Mouse (Mus musculus): ENCODE data around the gene Tbc1d1. TPM values are rescaled to one million over a fixed set of nuclear protein-coding genes. Genes with fewer than 3 reads are reported as not detected.

The Tbc1d1 gene
- total RNA-seq, 4 experiments from 2014 or later = 52.4 to 135 (median 62.0) TPM

DNA sequence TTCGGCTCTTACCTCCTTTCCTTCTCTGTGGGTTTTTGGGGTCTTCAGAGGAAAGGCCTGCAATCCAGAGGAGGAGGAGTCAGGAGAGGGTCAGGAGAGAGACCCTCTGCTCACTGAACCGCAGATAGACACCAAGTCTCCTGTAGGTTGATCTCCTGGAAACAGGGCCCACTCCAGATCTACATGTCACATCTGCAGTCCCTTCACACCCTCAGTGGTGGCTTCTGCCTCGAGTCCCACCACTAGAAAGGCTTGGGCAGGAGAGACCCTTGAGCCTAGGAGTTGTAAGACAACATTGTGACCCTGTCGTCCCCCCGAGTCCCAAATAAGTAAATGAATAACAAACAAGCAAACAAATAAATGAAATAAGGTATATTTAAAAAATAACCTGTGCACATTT is 223.7 kb downstream of the Tbc1d1 start:
- DNase-seq (ENCODE audit: low spot score in 2 of 2) = no peak

DNA sequence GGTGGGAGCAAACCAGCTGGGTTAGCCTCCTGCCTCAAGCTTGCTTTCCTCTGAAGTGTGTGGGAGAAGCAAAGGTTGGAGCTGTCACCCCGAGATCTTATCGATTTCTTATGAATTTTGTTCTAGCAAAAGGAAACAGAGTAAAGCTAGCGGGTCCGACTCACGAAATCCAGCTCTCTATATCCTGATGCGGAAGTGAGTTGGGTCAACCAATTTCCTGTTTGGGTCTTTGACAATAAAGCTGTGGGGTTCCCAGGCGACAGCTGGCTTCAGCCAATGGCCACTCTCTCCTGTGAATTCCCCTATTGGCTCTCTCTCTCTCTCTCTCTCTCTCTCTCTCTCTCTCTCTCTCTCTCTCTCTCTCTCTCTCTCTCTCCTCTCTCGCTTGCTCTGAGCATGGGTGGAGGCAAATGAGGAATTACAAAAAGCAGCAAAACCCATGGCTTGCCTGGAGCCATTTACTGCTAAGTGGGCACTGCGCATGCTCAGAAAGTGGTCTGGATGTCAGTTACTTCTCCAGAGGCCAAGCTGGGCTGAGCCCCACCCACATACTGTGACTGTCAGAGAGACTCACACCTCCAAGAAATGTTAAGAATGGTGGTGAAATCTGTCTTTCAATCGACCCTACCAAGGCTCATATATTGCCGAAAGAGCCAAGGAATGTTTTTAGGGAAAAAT is 224.7 kb downstream of the Tbc1d1 start:
- no peak for DNase-seq (ENCODE audit: low spot score in 2 of 2)

DNA sequence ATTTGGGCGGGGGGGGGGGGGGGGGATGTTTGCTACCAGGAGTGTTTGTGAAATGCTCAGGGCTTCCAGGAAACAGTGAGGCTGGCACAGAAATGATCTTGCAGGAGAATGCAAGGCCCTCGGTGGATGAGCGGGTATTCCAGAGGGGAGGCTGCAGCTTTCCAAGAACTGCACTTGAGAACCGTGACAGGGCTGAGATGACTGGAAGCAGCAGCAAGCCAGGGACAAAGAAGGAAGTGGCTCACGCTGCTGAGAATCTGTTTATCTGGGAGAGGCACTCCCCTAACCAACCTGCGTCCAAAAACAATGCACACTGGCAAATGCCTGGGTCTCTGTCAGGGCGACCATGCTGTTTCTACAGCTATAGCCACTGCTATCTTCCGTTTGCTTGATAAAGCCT is 225.4 kb downstream of the Tbc1d1 start:
- no peak for DNase-seq (ENCODE audit: low spot score in 2 of 2)

DNA sequence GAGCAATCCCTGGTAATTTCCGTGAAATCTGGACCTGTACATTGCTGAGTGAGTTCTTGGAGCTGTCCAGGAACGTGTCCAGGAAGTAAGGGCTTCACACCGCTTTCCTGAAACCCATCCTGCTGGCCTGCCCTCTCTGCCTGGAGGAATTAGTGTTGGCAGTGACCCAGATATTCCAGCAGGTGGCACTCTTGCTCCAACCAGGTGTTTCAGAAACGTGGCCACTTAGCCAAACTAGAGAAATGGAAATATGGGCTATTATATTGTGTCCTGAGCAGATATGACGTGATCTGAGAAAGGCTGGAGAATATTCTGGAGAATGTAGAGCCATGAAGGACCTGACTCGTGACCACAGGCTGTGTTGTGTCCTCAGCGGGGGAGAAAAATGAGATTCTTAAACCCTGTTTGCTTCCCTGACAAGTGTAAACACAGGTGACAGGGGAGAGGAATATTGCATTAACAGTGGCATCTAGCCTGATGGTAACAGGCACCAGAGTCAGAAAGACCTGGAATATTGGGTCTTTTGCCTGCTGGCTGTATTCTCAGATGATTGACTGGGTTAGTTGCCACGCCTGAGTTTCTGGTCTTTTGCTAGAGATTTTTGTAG is 226.4 kb downstream of the Tbc1d1 start:
- peak; percentile 52 to 58 for DNase-seq (ENCODE audit: low spot score in 2 of 2)

DNA sequence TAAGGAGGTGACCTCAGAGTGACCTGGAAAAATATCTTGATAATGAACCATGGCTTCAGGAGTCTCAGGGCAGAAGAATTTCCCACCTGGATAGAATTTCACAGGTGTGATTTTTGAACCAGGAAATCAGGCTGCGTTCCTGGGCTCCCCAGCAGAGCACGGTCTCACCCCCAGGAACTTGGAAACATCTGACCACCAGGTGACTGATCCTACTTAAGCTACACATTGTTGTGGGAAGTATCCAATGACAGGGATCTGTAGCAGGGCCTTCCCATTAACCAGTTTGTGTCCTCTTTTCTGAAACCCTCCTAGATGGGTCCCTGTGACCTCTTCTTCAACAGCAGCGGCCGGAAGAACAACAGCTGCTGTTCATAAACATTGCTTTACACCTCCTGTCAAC is 227.1 kb downstream of the Tbc1d1 start:
- DNase-seq (ENCODE audit: low spot score in 2 of 2) = no peak

DNA sequence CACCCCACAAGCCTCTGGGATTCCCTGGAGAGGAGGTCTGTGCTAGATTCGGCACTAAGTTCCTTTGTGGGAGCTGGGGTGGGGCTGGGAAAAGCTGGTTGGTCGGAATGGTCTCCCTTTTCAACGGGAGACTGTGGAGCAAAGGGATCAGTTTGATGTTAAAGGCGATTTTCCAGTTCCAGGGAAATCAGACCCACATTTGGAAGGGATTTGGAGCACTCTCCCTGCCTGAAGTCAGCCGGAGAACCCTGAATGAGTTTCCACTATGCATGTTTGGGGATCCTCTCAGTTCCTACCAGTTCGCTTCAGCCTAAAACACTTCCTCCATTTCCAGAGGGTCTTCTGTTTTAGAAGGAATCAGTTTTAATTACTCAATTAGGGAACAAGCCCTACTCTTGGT is 228.4 kb downstream of the Tbc1d1 start:
- DNase-seq (ENCODE audit: low spot score in 2 of 2) = no peak

DNA sequence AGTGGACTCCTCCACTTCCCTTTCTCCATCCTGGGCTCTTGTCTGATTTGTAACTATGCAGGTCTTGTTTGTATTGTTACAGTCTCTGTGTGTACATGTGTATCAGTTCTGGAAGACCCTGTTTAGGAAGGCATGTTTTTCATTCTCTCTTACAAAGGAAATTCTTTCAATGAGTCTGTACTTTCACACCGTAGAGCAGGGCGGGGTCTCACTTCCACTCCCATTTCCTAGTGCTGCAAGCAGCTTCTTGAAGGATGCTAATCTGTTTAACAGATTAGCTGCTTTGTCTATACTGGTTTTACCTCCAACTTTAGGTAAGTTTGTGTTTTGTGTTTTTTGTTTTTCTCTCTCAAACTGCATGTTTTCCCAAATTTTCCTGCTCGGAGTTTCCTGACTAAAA is 230.9 kb downstream of the Tbc1d1 start:
- DNase-seq (ENCODE audit: low spot score in 2 of 2) = no peak

DNA sequence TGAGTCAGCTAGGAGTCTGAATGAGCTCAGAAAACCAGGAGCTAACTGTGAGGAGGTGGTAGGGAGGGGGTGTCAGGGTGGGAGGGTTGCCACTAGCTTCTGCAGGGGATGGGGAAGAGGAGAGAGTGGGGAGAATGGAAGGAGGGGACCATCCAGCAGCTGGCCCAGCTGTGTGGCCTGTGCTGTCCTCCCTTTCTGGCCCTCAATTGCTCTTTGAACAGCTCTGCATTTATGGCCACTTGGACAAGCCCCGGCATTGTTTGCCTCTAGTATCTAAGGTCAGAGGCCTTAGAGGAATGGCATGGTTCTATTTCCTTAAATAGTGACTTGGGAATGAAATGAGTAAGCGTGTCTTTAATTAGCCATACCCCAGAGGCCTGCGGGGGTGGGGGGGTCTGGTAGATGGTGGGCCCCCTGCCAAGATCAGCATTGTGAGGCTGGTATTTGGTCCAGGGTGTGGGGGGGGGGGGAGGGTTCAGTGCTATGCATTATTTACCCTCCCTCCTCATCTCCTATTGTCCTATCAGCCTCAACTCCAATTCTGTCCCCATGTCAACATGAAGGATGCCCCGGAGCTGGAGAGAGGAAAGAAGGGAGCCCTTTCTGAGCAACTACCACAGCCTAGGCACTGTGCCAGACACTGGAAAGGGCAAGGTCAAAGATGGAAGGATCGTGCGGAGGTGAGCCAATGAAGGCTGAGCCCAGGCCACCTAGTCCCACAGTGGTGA is 233.3 kb downstream of the Tbc1d1 start:
- DNase-seq (ENCODE audit: low spot score in 2 of 2) = no peak

DNA sequence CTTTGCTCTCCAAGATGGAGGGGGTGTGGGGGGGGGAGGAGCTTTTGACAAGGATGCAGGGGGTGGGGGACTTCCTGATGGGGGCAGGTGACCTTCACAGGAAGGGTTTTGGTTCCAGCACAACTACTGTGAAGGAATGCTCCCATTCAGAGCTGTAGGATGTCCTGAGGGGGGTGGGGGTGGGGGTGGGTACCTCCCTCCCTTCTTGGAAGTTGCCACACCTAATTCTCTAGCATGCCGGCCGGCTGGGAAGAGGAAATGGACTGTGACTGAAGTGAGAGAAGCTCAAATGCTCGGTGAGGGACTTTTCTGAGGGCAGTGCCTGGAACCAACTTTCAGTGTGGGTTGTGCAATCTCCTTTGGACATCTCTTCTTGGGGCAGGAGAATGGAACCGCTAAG is 235.2 kb downstream of the Tbc1d1 start:
- DNase-seq (ENCODE audit: low spot score in 2 of 2) = no peak

DNA sequence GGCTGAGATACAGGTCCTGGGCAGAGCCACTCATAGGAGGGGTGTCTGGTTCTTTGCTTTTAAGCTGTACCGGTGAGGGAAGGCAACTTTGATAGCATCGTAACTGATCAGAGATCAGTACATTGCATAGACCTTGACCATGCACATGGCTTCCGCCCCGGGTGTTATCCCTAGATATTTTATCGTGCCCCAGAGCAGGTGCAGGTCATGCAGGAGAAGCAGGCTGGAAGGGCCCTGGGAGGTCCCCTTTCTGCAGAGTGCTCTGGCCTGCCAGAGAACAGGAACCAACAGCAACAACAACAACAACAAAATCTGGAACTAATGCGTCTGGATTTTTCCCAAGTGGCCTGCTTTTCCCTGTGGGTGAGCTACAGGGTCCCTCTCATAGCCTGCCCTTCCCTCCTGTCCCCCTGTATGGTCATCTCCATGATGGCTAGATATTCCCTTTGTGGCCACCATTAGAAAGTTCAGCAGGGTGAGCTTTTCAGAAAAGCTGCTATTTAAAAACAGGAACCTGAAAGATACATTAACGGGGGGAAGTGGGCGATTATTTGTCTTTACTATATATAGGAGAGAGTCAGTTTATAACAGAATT is 236.4 kb downstream of the Tbc1d1 start:
- no peak for DNase-seq (ENCODE audit: low spot score in 2 of 2)

DNA sequence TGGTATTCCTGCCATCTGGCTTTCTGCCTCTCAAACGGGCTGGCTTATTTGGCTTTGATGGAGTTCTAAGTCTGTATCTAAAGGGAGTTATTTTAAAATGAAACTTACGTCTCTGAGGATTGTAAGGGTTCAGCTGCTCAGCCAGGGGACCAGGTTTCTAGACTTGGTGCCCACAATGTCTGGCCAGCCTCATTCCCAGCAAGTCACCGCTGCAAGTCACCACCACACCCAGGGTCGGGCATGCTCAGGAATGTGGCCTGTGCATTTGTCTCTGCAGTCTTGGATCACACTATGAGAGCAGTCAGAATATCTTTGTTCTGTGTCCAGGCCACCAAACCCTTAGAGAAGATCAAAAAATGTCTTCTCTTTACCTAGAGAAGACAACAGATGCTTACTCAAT is 237.4 kb downstream of the Tbc1d1 start:
- no peak for DNase-seq (ENCODE audit: low spot score in 2 of 2)

DNA sequence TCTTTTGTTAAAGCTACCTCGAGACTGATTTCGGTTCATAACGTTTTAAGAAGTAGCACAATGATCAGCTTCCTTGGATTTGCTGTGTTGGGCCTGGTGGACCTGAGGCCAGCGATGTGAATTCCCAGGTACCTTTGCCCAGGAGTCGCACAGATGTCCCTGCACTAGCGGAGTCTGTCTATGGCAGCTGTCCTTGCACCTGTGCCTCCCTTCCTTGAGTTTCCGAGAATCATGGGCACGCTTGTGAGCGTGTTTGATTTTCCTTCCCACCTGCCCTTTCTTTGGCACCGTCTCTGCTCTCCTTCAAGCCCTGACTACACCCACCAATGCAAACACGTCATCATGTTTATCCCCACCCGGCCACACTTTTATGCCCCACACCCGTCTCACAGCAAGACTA is 242.1 kb downstream of the Tbc1d1 start:
- DNase-seq (ENCODE audit: low spot score in 2 of 2) = no peak

DNA sequence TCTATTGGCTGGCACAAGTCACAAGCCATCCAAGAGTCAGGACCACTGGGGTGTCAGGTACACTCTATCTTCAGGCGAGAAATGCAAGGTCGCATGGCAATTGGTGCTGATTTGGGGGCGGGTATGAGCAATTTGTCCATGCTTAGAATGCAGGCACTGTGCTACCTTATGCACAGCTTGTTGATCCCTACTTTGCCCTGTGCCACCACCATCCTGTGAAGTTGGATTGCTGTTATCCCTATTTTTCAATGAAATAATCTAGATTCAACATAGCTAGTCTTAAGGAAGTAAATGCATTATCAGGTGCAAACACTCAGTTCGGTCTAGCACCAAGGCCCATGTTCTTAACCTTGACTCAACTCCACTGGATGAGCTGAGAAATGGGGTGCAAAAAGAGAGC is 244.6 kb downstream of the Tbc1d1 start:
- DNase-seq (ENCODE audit: low spot score in 2 of 2) = no peak

Small RNAs within 50 kb of the gene (microRNA-seq; reads per million reads assigned to microRNA genes)
- gene Gm22395 = not detected

Other genes with a start within 250 kb of the Tbc1d1 start
- gene Rell1, start 187.4 kb upstream of the Tbc1d1 start, total RNA-seq (2022) = 10 to 100 TPM in 3 of 4 experiments, 1 to 10 TPM in 1; 9.9 to 11.8 (median 11.0) TPM
- 1 to 10 TPM in 3 of 4 experiments, under 1 TPM in 1; 0.97 to 2.4 (median 1.4) TPM for gene Pgm2, start 63.4 kb upstream of the Tbc1d1 start, total RNA-seq (2022)